Mouse (Mus musculus) adrenal gland, adult (tissue): ENCODE results near the gene Olfr342.

Experiments
- DNase-seq, 2 experiments: peaks; one replicate each; pipeline ENCODE4 v3.0.0; 2022 to 2023; ENCODE audit warnings: low spot score in 1 of 2; ENCODE audit not compliant: inconsistent age in 2 of 2

Olfr342 gene

GRCm38 (mm10) chr2:36524698-36525097 lies at the start of gene Olfr342:
Gene Olfr342 (plus strand): TSS chr2:36524998.
- DNase-seq = no peak

- no peak for DNase-seq
These were observed 42.4 kb upstream of the Olfr342 start, which contains the start of gene Olfr341 for GRCm38 (mm10) chr2:36482368-36482767. Gene Olfr341 (minus strand): TSS chr2:36482468.

- DNase-seq = no peak
These were observed 40.4 kb downstream of the Olfr342 start for GRCm38 (mm10) chr2:36565156-36565555.

- DNase-seq = no peak
These were observed 41.6 kb downstream of the Olfr342 start, which contains the start of gene Olfr344 for GRCm38 (mm10) chr2:36566362-36566761. Gene Olfr344 (plus strand): TSS chr2:36566662.

GRCm38 (mm10) chr2:36567022-36567421 lies 42.2 kb downstream of the Olfr342 start:
- DNase-seq = no peak

- DNase-seq = no peak
These were observed 43.0 kb downstream of the Olfr342 start for GRCm38 (mm10) chr2:36567845-36568244.
